Mouse (Mus musculus) fat pad, adult 2 months (tissue): ENCODE measurements around the gene Gm20924.
"Not testable (repeated sequence)": the region's sequence is repeated elsewhere in the genome, so short reads cannot be mapped to it uniquely, and the experiment has no call there.

Experiments used
- DNase-seq: peaks from one replicate; pipeline ENCODE4 v3.0.0-alpha.2; 2011; ENCODE audit warnings: low read depth, low spot score; ENCODE audit errors: extremely low read depth

Gene Gm20924

GRCm38 (mm10) chrY:65207427-65207826 is at the start of gene Gm20924:
Gene Gm20924 (minus strand): TSS chrY:65207527.
- DNase-seq: not testable (repeated sequence)
